7 mouse cellular contexts compared by ENCODE assay signal in genomic region chr8:121947753-121948141, GRCm38 (mm10). TPM values are rescaled to one million over a fixed set of nuclear protein-coding genes. Genes with fewer than 3 reads are reported as not detected.
DNase-seq lines count a peak whose midpoint lies in the region; ATAC-seq lines count a peak whose summit lies in the region.

No protein-coding gene starts in this region.

- under 1% methylated on average over 18 of the region's 18 CpGs for WGBS in limb, embryonic 13.5 days
- WGBS in midbrain, embryonic 15.5 days = under 1% methylated on average over 18 of the region's 18 CpGs

- H3K36me3 ChIP-seq in limb, embryonic 13.5 days = peaks cover 2% of the 10 kb centered on the region
- no peaks in the 10 kb centered on the region for H3K36me3 ChIP-seq in midbrain, embryonic 15.5 days (replicated peaks)

- peak overlapping the region; percentile 92 for H3K27ac ChIP-seq in limb, embryonic 13.5 days
- H3K27ac ChIP-seq in midbrain, embryonic 15.5 days = peak overlapping the region; percentile 71

- peak overlapping the region; percentile 68 for H3K9ac ChIP-seq in limb, embryonic 13.5 days
- peak overlapping the region; percentile 40; the same call in 1 of the 2 replicates for H3K9ac ChIP-seq in midbrain, embryonic 15.5 days

- no peaks in the 10 kb centered on the region for H3K27me3 ChIP-seq in limb, embryonic 13.5 days
- H3K27me3 ChIP-seq in midbrain, embryonic 15.5 days (replicated peaks) = no peaks in the 10 kb centered on the region

- 0 out of 2 replicates have a peak, but pooled peaks have one; percentile 34 for ATAC-seq in limb, embryonic 13.5 days (ENCODE audit: low FRiP score, low read depth)
- no peak for ATAC-seq in midbrain, embryonic 15.5 days (replicated peaks)

- H3K4me1 ChIP-seq in limb, embryonic 13.5 days = peaks cover 44% of the 10 kb centered on the region
- peaks cover 43% of the 10 kb centered on the region for H3K4me1 ChIP-seq in midbrain, embryonic 15.5 days

- H3K9me3 ChIP-seq in limb, embryonic 13.5 days = no peaks in the 10 kb centered on the region
- H3K9me3 ChIP-seq in midbrain, embryonic 15.5 days = no peaks in the 10 kb centered on the region

- H3K4me3 ChIP-seq in limb, embryonic 13.5 days = peak overlapping the region; percentile 46
- peak overlapping the region; percentile 30 for H3K4me3 ChIP-seq in midbrain, embryonic 15.5 days

- peak overlapping the region; percentile 80 for H3K4me2 ChIP-seq in limb, embryonic 13.5 days (replicated peaks)
- H3K4me2 ChIP-seq in midbrain, embryonic 15.5 days = peak overlapping the region; percentile 61

- peak; percentile 83 for DNase-seq in adrenal gland, adult 8-10 months
- peak; percentile 90 for DNase-seq in embryo, embryonic 11.5 days (ENCODE audit: low read depth, low spot score)
- peak; percentile 100 for DNase-seq in heart, adult 11 months
- peak; percentile 91 for DNase-seq in kidney, adult 11 months
- DNase-seq in spleen, adult 18-20 months = peak; percentile 71 to 81

RNA-seq across cellular contexts. Expression of gene Banp, which starts 1.8 kb away (rescaled TPM):
- 10 to 100 TPM; 16.5 to 40.8 (median 27.9) TPM for total RNA-seq in adrenal gland, adult 8-10 months (2022)
- 42.0 and 53.6 TPM in 2 replicates for polyA plus RNA-seq in limb, embryonic 13.5 days (2015; fragmentation: Nextera tagmentation; extraction: Ambion mirVana)
- polyA plus RNA-seq in midbrain, embryonic 15.5 days (2015; fragmentation: Nextera tagmentation; extraction: Ambion mirVana) = 54.6 and 61.9 TPM in 2 replicates

RNA-seq across cellular contexts. Expression of gene Car5a, which starts 3.0 kb away (rescaled TPM):
- total RNA-seq in adrenal gland, adult 8-10 months (2022) = not detected
- polyA plus RNA-seq in limb, embryonic 13.5 days (2015; fragmentation: Nextera tagmentation; extraction: Ambion mirVana) = not detected in 2 replicates
- 0.36 and 0.41 TPM in 2 replicates for polyA plus RNA-seq in midbrain, embryonic 15.5 days (2015; fragmentation: Nextera tagmentation; extraction: Ambion mirVana)

RNA-seq across cellular contexts. Expression of gene Slc7a5, which starts 40.3 kb away (rescaled TPM):
- 10 to 100 TPM; 51.8 to 96.5 (median 70.3) TPM for total RNA-seq in adrenal gland, adult 8-10 months (2022)
- 14.2 TPM in 2 replicates for polyA plus RNA-seq in limb, embryonic 13.5 days (2015; fragmentation: Nextera tagmentation; extraction: Ambion mirVana)
- 55.5 and 58.3 TPM in 2 replicates for polyA plus RNA-seq in midbrain, embryonic 15.5 days (2015; fragmentation: Nextera tagmentation; extraction: Ambion mirVana)
